Mouse (Mus musculus): ENCODE measurements around the gene Plpp7. TPM values are rescaled to one million over a fixed set of nuclear protein-coding genes. Genes with fewer than 3 reads are reported as not detected.
A peak's percentile ranks its signal among the peaks of the same experiment; 100 is the strongest.

The Plpp7 gene
- total RNA-seq, 2 experiments from 2014 or later: not detected

GRCm38 (mm10) chr2:32066005-32066404 lies 29.3 kb upstream of the Plpp7 start:
- no peak for ATAC-seq (replicated peaks; ENCODE audit: low FRiP score, poor library complexity, severe bottlenecking)

- ATAC-seq (replicated peaks; ENCODE audit: low FRiP score, poor library complexity, severe bottlenecking): no peak
Measured at GRCm38 (mm10) chr2:32068811-32069607, 26.3 kb upstream of the Plpp7 start.

GRCm38 (mm10) chr2:32070747-32071146 lies 24.6 kb upstream of the Plpp7 start:
- ATAC-seq (replicated peaks; ENCODE audit: low FRiP score, poor library complexity, severe bottlenecking): no peak

GRCm38 (mm10) chr2:32074404-32074803 lies 20.9 kb upstream of the Plpp7 start:
- no peak; the same call in 1 of the 2 replicates for ATAC-seq (replicated peaks; ENCODE audit: low FRiP score, poor library complexity, severe bottlenecking)

GRCm38 (mm10) chr2:32075368-32075767 lies 20.0 kb upstream of the Plpp7 start:
- ATAC-seq (replicated peaks; ENCODE audit: low FRiP score, poor library complexity, severe bottlenecking): no peak

GRCm38 (mm10) chr2:32077744-32078143 lies 17.6 kb upstream of the Plpp7 start:
- no peak for ATAC-seq (replicated peaks; ENCODE audit: low FRiP score, poor library complexity, severe bottlenecking)

GRCm38 (mm10) chr2:32078522-32078921 lies 16.8 kb upstream of the Plpp7 start:
- ATAC-seq (replicated peaks; ENCODE audit: low FRiP score, poor library complexity, severe bottlenecking): no peak

- no peak for ATAC-seq (replicated peaks; ENCODE audit: low FRiP score, poor library complexity, severe bottlenecking)
Measured at GRCm38 (mm10) chr2:32079191-32079725, 16.1 kb upstream of the Plpp7 start.

- no peak for ATAC-seq (replicated peaks; ENCODE audit: low FRiP score, poor library complexity, severe bottlenecking)
Measured at GRCm38 (mm10) chr2:32080681-32081080, 14.6 kb upstream of the Plpp7 start.

GRCm38 (mm10) chr2:32081296-32081929 lies 13.9 kb upstream of the Plpp7 start:
- ATAC-seq (replicated peaks; ENCODE audit: low FRiP score, poor library complexity, severe bottlenecking): no peak

- no peak for ATAC-seq (replicated peaks; ENCODE audit: low FRiP score, poor library complexity, severe bottlenecking)
Measured at GRCm38 (mm10) chr2:32082229-32082628, 13.1 kb upstream of the Plpp7 start.

GRCm38 (mm10) chr2:32083159-32084011 lies 11.9 kb upstream of the Plpp7 start:
- ATAC-seq (replicated peaks; ENCODE audit: low FRiP score, poor library complexity, severe bottlenecking): peak; percentile 46

- ATAC-seq (replicated peaks; ENCODE audit: low FRiP score, poor library complexity, severe bottlenecking): peak; percentile 59
Measured at GRCm38 (mm10) chr2:32084111-32084871, 11.0 kb upstream of the Plpp7 start, which contains the start of gene Fam78a. Fam78a (minus strand) TSS chr2:32084857.

- ATAC-seq (replicated peaks; ENCODE audit: low FRiP score, poor library complexity, severe bottlenecking): no peak
Measured at GRCm38 (mm10) chr2:32084872-32085199, 10.5 kb upstream of the Plpp7 start.

- ATAC-seq (replicated peaks; ENCODE audit: low FRiP score, poor library complexity, severe bottlenecking): peak; percentile 74
Measured at GRCm38 (mm10) chr2:32085231-32085630, 10.1 kb upstream of the Plpp7 start.

- no peak for ATAC-seq (replicated peaks; ENCODE audit: low FRiP score, poor library complexity, severe bottlenecking)
Measured at GRCm38 (mm10) chr2:32087606-32088005, 7.7 kb upstream of the Plpp7 start.

- no peak for ATAC-seq (replicated peaks; ENCODE audit: low FRiP score, poor library complexity, severe bottlenecking)
Measured at GRCm38 (mm10) chr2:32088372-32088981, 6.9 kb upstream of the Plpp7 start.

GRCm38 (mm10) chr2:32089606-32090005 lies 5.7 kb upstream of the Plpp7 start:
- no peak for ATAC-seq (replicated peaks; ENCODE audit: low FRiP score, poor library complexity, severe bottlenecking)

GRCm38 (mm10) chr2:32090145-32090544 lies 5.2 kb upstream of the Plpp7 start:
- ATAC-seq (replicated peaks; ENCODE audit: low FRiP score, poor library complexity, severe bottlenecking): no peak

Data from erythroid progenitor cell, adult 5-6 weeks (primary cell).